Mouse (Mus musculus) heart, embryonic 16.5 days (tissue): ENCODE results near the gene Csnk1g2. TPM values are rescaled to one million over a fixed set of nuclear protein-coding genes. Genes with fewer than 3 reads are reported as not detected.
A peak's percentile ranks its signal among the peaks of the same experiment; 100 is the strongest.

Experiments
- ATAC-seq: fragments of 200-750 bp; cut with Nextera tagmentation; replicated peaks from 2 replicates; pipeline ENCODE4 v1.8.0; 2017; ENCODE audit warnings: moderate number of reproducible peaks; ENCODE audit not compliant: insufficient read depth, low FRiP score; ENCODE audit errors: extremely low read depth
- H3K27ac ChIP-seq: fragments of 300-500 bp; sonication (generic); 2 replicates; pipeline ENCODE4 v1.5.1; 2014; ENCODE audit warnings: mild to moderate bottlenecking, low read length, control low read depth, moderate library complexity
- H3K27me3 ChIP-seq: fragments of 300-500 bp; sonication (generic); 2 replicates; pipeline ENCODE4 v1.6.1; 2014; ENCODE audit warnings: low read length, mixed read lengths; ENCODE audit not compliant: control insufficient read depth, insufficient read depth
- H3K36me3 ChIP-seq: fragments of 300-500 bp; sonication (generic); 2 replicates; pipeline ENCODE4 v1.6.1; 2014; ENCODE audit not compliant: control insufficient read depth, insufficient read depth
- H3K4me1 ChIP-seq: fragments of 300-500 bp; sonication (generic); 2 replicates; pipeline ENCODE4 v1.6.1; 2014; ENCODE audit warnings: low read length, mixed read lengths; ENCODE audit not compliant: control insufficient read depth, insufficient read depth
- H3K4me2 ChIP-seq: fragments of 300-500 bp; sonication (generic); 2 replicates; pipeline ENCODE4 v1.6.1; 2014; ENCODE audit warnings: low read depth, mild to moderate bottlenecking, control low read depth, low read length
- H3K4me3 ChIP-seq: fragments of 300-500 bp; sonication (generic); 2 replicates; pipeline ENCODE4 v1.5.1; 2014; ENCODE audit warnings: mild to moderate bottlenecking, control low read depth, low read length
- H3K9ac ChIP-seq: fragments of 300-500 bp; sonication (generic); 2 replicates; pipeline ENCODE4 v1.6.1; 2014; ENCODE audit warnings: low read length, control low read depth
- H3K9me3 ChIP-seq: fragments of 300-500 bp; sonication (generic); replicated peaks from 2 replicates; pipeline ENCODE4 v1.6.1; 2016; ENCODE audit warnings: low read length; ENCODE audit not compliant: control insufficient read depth
- WGBS: fragments of 180-500 bp; shearing (Covaris S2); extraction: QIAGEN DNeasy Blood & Tissue Kit; methylation state at CpG from one replicate; pipeline ENCODE4 v1.1.7; 2014; 5-methylcytosine and 5-hydroxymethylcytosine counted together
- polyA plus RNA-seq: library from polyadenylated mRNA; unstranded; fragments of >200 nt; fragmentation: Nextera tagmentation; extraction: Ambion mirVana; gene quantifications from 2 replicates; pipeline ENCODE4 v1.2.1, GENCODE M21; 2015

Csnk1g2 gene
- polyA plus RNA-seq, result 50.7 and 103 TPM in 2 replicates

DNA sequence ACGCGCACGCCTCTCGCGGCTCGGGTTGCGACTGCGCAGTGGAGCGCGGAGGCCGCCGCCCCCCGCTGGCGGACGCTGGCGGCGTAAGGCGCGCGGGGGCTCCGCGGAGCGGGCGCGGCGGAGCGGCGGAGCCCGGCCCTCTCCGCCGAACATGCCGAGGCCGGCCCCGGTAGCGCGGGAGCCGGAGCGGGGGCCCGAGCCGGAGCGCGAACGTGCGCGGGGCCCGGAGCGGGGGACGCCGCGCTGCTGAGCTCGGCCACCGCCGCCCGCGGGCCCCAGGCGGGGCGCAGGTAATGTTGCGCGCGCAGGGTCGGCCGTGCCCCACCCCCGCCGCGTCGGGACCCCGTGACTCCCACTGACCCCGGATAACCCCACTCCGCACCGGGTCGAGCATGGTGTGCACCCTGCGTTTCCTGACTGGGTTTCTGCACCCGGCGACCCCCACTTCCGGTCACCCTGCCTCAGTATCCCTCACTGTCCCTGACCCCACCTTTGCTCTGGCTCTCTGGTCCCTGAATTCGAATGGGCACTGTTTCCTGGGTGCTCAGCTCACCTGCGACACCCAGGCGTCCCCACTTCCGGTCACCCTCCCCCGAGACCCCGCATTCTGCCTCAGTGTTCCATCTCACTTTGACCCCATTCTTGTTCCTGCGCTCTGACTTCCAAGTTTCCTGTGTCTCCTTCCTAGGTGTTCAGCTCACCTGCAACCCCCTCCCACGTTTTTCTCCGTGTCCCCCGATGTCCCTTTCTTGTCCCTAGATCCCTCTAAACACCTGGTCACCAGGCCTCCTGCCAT is at the start of gene Csnk1g2:
TSS of gene Csnk1g2 (plus strand) at position 178 of the 796 bp plus-strand sequence.
- no peaks in the 10 kb centered on the region for H3K9me3 ChIP-seq
- no peaks in the 10 kb centered on the region for H3K36me3 ChIP-seq
- H3K27ac ChIP-seq, result peak within 1 kb of the TSS; percentile 95
- H3K4me3 ChIP-seq, result peak within 1 kb of the TSS; percentile 90
- peak; percentile 26 for ATAC-seq
- H3K4me2 ChIP-seq, result peak within 1 kb of the TSS; percentile 98
- peak within 1 kb of the TSS; percentile 95 for H3K9ac ChIP-seq
- WGBS, result under 1% methylated on average over 78 of the region's 85 CpGs
- H3K4me1 ChIP-seq, result peaks cover 35% of the 10 kb centered on the region
- no peaks in the 10 kb centered on the region for H3K27me3 ChIP-seq

DNA sequence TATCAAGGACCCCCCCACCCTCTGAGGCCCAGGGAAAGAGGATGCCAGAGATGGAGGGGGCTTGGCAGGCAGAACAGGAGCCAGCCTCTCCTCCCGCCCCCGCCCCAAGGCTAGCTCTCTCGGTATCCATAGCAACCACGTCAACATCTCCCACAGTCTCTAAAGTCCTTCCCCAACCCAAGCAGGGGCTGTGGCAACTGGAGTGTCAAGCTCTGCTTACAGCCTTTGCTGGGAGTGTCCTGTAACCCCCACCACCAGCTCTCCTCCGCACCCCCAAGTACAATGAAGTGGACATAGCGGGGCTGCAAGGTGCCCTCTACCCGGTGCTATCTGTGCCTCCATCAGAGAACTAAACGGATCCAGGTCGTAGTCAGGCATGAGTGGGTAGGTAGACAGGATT is 48.7 kb upstream of the Csnk1g2 start:
- H3K9ac ChIP-seq, result peak overlapping the region; percentile 6
- WGBS, result 44% methylated on average over 9 of the region's 9 CpGs

DNA sequence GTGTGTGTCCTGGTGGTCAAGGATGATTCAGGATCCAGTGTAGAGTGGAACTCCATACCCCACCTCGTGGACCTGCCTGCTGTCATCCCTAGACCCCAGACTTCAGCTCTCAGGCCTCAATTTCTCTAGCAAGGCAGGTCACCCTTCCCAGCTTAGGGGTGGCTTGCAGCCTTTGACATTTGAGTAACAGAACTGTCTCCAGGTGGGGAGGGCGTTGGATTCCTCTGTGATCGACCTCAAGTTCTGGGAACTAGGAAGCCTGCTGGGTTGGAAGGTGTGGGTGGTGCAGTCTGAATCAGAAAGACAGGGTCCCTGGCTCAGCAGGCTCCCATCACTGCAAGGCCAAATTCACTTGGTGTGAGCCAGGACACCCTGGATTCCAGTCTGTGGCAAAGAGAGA is 47.7 kb upstream of the Csnk1g2 start:
- H3K4me1 ChIP-seq, result peaks cover 48% of the 10 kb centered on the region
- WGBS, result 74% methylated on average over 3 of the region's 3 CpGs
- H3K36me3 ChIP-seq, result no peaks in the 10 kb centered on the region
- H3K4me3 ChIP-seq, result no peak overlapping the region
- H3K9ac ChIP-seq, result no peak overlapping the region
- H3K27me3 ChIP-seq, result no peaks in the 10 kb centered on the region
- H3K27ac ChIP-seq, result no peak overlapping the region
- no peak overlapping the region for H3K4me2 ChIP-seq
- ATAC-seq, result no peak
- no peaks in the 10 kb centered on the region for H3K9me3 ChIP-seq

More for the DNA sequence above, 48.7 kb upstream of the Csnk1g2 start:
- Histone ChIP-seq H3K4me3 (no peak overlapping the region), H3K27me3 (no peaks in the 10 kb centered on the region), H3K9me3 (no peaks in the 10 kb centered on the region), H3K4me2 (no peak overlapping the region), H3K4me1 (peaks cover 53% of the 10 kb centered on the region), H3K36me3 (no peaks in the 10 kb centered on the region), H3K27ac (no peak overlapping the region)
- no peak for ATAC-seq

DNA sequence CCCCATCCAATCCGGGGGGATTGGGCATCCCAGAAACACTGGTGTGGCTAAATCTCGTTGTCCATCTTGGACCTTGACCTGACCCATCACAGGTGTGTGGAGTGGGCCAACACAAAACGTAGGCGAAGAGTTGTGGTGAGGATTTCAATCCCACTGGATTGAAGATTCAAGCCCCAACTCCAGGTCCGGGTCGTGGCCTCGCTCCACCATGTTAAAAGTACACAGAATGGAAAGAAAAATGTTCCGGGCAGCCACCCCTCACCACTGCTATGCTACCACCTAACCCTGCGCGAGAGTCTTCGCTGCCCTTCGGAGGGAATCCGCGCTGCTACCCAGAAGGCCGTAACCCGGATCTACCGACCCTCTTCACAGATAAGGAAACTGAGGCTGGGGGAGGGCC is 46.7 kb upstream of the Csnk1g2 start:
- Histone ChIP-seq H3K9ac (peak overlapping the region; percentile 86), H3K27ac (no peak overlapping the region), H3K4me1 (peaks cover 38% of the 10 kb centered on the region), H3K4me3 (peak overlapping the region; percentile 79), H3K27me3 (no peaks in the 10 kb centered on the region), H3K36me3 (no peaks in the 10 kb centered on the region), H3K4me2 (peak overlapping the region; percentile 81), H3K9me3 (no peaks in the 10 kb centered on the region)
- WGBS, result 13% methylated on average over 17 of the region's 17 CpGs
- no peak for ATAC-seq

DNA sequence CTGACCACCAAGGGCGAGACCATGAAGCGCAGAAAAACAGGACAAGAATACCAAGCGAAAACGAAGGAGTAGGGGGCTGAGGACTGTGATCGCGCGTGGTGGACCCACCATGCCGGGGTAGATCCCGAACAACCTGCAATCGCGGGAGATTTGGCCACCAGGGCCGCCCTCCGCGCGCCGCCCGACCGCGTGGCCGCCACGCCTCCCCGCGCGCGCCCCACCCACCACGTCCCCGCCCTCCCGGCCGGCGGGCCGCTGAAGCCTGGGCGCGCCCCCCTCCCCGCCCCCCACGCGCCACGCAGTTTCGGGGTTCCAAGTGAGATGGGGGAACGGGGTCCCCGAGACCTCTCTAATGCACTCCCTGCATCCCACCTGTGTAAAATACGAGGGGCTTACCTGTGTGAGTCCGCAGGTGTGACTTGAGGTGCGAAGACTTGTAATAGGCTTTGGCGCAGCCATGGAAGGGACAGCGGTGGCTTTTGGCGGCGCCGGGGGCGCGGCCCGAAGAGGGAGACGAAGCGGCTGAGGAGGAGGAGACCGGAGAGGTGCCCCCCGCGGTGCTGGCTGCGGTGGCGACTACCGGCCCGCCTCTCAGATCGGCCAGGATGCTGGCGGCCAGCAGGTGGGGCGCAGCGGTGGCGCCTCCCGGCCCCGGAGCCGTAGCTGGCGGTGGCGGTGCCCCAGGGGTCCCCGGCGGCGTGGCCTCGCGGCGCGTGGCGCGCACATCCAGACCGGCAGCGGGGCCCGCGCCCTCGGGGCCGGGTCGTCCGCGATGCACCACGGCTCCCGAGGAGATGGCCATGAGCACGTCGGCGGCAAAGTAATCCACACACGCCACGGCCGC is 46.1 kb upstream of the Csnk1g2 start:
- ATAC-seq, result 0 out of 2 replicates have a peak, but pooled peaks have one; percentile 0
- no peaks in the 10 kb centered on the region for H3K36me3 ChIP-seq
- peak overlapping the region; percentile 79 for H3K4me3 ChIP-seq
- H3K9me3 ChIP-seq, result no peaks in the 10 kb centered on the region
- H3K4me1 ChIP-seq, result peaks cover 31% of the 10 kb centered on the region
- H3K9ac ChIP-seq, result peak overlapping the region; percentile 86
- WGBS, result under 1% methylated on average over 93 of the region's 96 CpGs
- peak overlapping the region; percentile 84 for H3K27ac ChIP-seq
- peak overlapping the region; percentile 81 for H3K4me2 ChIP-seq
- H3K27me3 ChIP-seq, result no peaks in the 10 kb centered on the region

DNA sequence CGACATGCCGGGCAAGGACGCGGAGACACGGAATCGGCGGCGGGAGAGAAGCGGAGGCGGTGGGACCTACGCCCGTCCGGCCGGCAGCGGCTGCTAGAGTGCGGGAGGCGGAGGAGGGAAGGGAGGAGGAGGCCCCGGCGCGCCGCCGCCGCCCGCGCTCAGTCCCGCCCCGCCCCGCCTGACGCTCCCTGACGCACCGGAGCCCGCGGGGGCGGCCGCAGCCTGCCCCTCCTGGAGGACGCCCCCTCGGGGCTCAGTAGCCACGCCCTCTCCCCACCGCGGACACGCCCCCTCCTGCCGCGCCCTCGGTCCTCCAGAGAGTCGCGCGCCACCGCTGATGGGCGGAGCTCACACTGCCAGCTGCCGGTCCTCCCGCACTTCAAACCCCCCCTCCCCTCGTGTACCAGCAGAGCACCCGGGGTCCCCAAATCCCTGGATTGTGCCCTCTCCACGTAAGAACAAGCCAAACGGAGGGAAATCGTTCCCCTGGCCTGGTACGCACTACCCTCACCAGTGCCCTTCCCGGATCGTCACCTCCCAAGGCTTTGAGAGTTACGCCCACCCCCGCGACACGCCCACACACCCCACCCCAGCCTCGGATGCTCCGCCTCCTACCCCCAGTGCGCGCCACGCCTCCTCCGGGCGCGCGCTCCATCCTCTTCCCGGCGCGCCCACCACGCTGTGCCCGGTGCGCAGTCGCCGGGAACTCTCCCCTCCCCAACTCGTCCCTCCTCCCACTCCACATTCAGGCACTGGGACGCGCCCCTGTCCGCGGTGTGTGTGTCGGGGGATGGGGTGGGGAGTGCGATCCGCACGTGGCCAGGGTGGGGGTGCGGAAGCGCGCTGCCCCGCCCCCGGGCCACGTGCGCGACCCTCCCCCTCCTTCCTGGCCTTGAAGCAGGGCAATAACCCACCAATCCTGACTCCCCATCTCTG is 45.2 kb upstream of the Csnk1g2 start, which contains the start of gene Klf16:
TSS of gene Klf16 (minus strand) at position 127 of the 936 bp plus-strand sequence.
- no peaks in the 10 kb centered on the region for H3K27me3 ChIP-seq
- peak within 1 kb of the TSS; percentile 81 for H3K4me2 ChIP-seq
- peak; percentile 88 for ATAC-seq
- under 1% methylated on average over 81 of the region's 97 CpGs for WGBS
- peak within 1 kb of the TSS; percentile 86 for H3K9ac ChIP-seq
- peaks cover 25% of the 10 kb centered on the region for H3K4me1 ChIP-seq
- H3K36me3 ChIP-seq, result no peaks in the 10 kb centered on the region
- peak within 1 kb of the TSS; percentile 89 for H3K27ac ChIP-seq
- peak within 1 kb of the TSS; percentile 79 for H3K4me3 ChIP-seq
- H3K9me3 ChIP-seq, result no peaks in the 10 kb centered on the region

DNA sequence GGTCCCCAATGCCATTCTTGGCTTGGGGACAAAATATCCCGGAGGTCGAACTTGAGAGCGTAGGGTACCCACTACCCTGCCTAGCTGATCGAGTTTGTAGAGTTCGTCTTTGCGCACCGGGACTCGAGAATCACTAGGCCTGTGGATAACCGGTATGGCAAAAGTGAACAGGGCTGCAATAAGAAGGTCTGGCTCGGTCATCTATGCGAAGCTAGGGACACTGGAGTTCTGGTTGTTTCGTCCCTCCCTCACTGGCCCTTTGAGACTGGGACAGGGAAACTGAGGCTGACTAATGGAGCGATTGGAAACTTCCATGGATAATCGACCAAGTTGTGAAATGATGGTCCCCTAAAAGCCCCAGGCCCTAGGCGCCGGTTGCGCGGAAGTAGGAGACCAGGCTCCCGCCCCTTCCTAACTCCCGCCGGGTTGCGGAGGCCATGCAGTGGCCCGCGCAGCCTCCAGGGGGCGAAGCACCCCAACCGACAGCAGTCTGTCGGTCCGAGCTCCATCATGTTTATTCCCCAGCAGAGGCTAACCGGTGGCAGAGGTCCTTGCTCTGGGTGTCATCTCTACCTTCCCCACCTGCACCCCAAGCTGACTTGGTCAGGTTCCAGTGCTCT is 44.4 kb upstream of the Csnk1g2 start:
- no peaks in the 10 kb centered on the region for H3K36me3 ChIP-seq
- peak overlapping the region; percentile 89 for H3K27ac ChIP-seq
- H3K27me3 ChIP-seq, result no peaks in the 10 kb centered on the region
- H3K4me3 ChIP-seq, result peak overlapping the region; percentile 79
- under 1% methylated on average over 29 of the region's 29 CpGs for WGBS
- H3K4me1 ChIP-seq, result peaks cover 23% of the 10 kb centered on the region
- no peaks in the 10 kb centered on the region for H3K9me3 ChIP-seq
- H3K9ac ChIP-seq, result peak overlapping the region; percentile 50
- peak overlapping the region; percentile 81 for H3K4me2 ChIP-seq
- ATAC-seq, result peak; percentile 24

DNA sequence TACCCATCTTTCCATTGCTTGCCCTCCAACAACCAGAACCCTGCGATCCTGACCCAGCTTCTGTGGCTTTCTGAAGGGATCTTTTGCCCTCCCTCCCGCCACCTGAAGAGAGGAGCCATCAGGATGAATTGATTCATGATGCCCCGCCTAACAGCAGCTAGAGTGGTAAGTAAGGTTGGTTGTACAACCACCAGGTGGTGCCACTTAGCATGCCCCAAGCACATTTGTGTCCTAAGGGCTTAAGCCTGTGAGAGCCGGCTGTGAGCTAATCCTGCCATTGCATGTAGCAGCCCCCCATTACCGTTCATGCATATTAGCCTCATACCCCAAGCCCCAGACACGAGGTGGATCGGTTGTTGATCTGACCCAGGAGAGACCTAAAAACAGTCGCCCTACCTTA is 43.7 kb upstream of the Csnk1g2 start:
- H3K27ac ChIP-seq, result peak overlapping the region; percentile 89
- H3K9ac ChIP-seq, result peak overlapping the region; percentile 56
- 9% methylated on average over 8 of the region's 8 CpGs for WGBS
- no peaks in the 10 kb centered on the region for H3K9me3 ChIP-seq
- ATAC-seq, result no peak
- H3K4me2 ChIP-seq, result peak overlapping the region; percentile 81
- peaks cover 5% of the 10 kb centered on the region for H3K36me3 ChIP-seq
- peaks cover 19% of the 10 kb centered on the region for H3K4me1 ChIP-seq
- H3K4me3 ChIP-seq, result peak overlapping the region; percentile 79
- H3K27me3 ChIP-seq, result no peaks in the 10 kb centered on the region
